Mouse (Mus musculus): ENCODE data around the gene Mkrn2.

DNA sequence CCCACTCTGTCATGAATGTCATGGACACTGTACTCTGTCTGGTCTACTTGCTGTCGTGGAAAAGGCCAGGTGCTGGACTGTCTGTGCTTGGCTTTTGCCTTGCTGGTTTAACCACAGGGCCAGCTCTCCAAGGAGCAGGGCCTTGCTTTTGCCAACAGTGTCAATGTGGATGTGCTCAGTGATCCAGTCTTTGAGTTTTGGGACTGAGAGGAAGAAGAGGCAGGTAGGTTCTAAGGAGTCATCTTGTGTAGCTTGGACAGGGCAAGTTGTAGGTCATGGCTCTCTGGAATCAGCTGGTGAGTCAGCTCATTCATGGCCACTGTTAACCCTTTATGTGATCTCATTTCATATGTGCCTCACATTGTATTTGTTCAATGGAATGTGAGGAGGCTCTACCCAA is 4.8 kb downstream of the Mkrn2 start:
- TF ChIP-seq CTCF (IDR thresholded peaks at IDR 0.05; ENCODE audit: extremely low read depth, insufficient read depth, low read length) (no peak), POLR2A (IDR thresholded peaks at IDR 0.05; ENCODE audit: extremely low read depth, insufficient read depth, low read length) (no peak)

All from cortical plate, adult 2 months (tissue).